Mouse (Mus musculus) liver, embryonic 14.5 days (tissue): ENCODE measurements around the gene Cd6.

Source experiments
- CTCF ChIP-seq: IDR thresholded peaks from 2 replicates; pipeline ENCODE4 v1.5.1; 2016; ENCODE audit warnings: antibody characterized with exemption, low read depth, control low read depth
- EP300 ChIP-seq: IDR thresholded peaks from 2 replicates; pipeline ENCODE4 v1.6.1; 2016; ENCODE audit warnings: antibody characterized with exemption, low read depth

DNA sequence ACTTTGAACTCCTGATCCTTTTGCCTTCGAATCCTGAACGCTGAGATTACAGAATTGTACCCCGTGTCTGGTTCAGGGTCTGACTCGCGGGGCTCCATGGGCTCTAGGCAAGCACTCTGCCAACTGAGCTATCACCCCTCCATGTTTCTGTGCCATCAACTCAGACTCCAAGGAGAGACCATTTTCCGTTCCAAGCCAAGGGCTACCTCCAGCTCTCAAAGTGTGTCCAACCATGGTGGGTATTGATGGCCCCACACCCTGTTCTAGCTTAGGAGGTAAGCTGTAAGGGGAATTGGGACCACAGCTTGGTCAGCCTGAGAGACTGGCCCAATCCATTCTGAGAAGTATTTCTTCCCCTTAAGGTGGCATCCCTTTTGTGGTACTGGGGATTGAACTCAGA is 80.6 kb downstream of the Cd6 start:
- TF ChIP-seq CTCF = no peak
- TF ChIP-seq EP300 = no peak
